Mouse (Mus musculus): ENCODE data around the gene Abhd2.

DNA sequence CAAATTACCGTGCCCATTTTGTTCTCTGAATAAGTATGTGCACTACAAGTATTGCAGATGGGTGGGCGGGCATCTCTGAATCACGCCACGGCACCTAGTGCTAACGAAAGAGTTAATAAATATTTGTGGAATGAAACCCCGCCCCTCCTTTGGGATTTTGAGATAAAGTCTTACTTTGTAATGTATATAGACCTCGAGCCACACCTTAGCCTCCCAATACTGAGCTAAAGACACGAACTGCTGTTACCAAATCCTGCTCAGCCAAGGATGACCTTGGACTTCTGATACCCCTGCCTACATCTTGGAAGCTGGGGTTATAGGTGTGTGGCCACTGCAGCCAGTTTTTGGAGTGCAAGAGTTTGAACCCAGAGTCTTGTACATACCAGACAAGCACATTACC, 125.4 kb downstream of the Abhd2 start:
- TF ChIP-seq POLR2A (IDR thresholded peaks at IDR 0.05; ENCODE audit: borderline replicate concordance, control insufficient read depth, low read depth, low read length): no peak
- TF ChIP-seq CTCF (IDR thresholded peaks at IDR 0.05; ENCODE audit: control insufficient read depth, insufficient read depth, low read length): no peak

Data from bone marrow, adult 2 months (tissue).